Mouse (Mus musculus): ENCODE results near the gene Tmcc3.

Tmcc3 gene

DNA sequence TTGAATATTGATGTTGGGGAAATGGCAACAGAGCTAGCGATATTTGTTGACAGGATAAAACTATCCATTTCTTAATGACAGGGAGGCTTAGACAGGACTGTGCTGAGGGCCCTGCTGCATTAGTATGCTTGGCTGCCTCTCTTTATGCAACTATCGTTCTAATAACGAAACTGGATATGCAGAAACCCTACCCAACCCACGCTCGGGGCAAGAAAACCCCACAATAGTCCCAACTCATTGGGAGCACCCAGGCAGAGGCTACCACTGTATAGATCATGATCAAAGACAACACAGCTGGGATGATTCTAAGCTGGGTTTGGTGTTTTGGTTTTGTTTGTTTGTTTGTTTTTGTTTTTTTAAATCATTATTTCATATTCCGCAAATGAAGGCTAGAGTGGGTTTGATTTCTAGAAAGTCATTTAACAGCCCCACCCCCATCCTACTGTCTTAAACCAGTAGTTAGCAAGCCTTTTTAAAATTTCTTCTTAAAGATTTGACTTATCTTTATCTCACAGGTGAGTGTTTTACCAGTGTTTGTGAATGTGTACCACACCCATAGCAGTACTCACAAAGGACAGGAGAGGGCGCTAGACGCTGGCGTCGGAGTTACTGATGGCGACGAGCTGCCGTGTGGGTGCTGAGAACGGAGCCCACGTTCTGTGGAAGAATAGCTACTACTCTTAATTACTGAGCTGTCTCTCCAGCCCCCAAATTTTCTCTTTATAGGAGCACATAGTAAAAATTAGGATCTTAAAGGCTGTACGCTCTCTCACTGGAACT, 20.8 kb downstream of the Tmcc3 start:
- DNase-seq (ENCODE audit: low spot score): no peak

DNA sequence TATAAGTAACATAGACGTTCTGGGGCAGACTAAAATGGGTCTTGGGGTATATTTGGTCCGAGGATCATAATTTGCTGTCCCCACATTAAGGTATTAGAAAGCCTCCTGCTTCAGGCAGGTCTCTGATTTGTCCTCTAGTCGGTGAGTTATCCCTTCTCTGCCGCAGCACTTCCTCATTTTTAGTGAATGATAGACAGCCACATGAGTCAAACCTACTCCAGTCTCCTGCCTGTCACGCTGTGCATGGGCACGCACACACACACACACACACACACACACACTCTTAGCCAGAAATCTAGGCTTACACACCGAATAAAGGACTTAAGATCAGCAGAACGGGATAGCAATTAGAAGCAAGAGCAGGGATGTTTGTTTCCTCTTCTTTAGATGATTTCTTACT, 21.6 kb downstream of the Tmcc3 start:
- DNase-seq (ENCODE audit: low spot score): no peak

DNA sequence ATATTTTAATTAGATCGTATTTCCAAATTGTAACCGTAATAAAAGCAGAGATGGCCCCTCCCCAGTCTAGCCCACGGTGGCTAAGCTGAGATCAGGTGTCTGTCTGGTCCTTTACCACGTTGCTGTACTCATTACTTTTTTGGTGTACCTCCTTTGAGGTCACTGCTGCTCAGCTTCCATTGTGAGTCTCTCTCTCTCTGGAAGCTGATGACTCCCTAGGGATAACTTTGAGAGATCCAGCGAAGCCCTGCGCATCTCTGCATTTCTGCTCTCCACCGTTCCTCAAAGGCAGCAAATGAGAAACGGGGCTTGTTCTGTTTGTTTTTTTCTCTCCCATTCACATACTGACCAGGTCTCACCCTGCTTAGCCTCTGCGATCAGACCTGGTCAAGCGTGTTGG, 23.3 kb downstream of the Tmcc3 start:
- no peak for DNase-seq (ENCODE audit: low spot score)

DNA sequence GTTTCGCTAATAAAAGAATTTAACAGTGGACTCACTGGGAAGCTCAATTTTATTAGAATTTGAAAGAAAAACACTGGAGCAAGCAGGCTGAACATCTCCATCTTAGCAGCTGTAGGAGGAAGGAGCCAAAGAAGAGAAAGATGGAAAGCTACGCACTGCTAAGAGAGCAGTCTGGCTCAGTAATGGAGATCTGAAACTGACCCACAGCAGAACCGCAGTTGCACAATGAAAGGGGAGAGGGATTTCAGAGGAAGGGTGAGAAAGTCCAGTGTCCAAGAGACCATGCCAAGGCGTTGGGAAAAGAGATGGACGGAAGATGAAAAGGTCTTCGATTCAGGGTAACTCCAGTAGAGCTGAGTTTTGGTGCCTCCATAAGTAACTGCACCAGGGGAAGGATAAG, 24.3 kb downstream of the Tmcc3 start:
- DNase-seq (ENCODE audit: low spot score): no peak

DNA sequence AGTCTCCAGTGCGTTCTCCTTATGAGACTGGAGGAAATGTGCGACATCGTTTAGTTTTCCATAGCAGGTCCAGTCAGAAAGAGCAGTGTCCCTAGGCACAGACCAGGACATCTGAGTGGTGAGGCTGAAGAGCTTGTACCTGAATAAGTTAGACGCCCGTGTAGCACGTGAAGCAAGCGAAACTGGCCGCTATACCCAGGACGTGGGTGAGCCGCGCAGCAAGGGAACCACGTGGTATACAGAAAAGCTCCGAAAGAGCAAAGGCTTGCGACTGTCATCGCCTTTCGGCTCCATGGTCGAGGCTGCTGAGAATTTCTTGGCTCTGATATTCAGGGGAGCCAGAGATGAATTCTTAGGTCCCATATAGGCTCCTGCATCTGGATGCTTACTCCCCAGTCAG, 29.8 kb downstream of the Tmcc3 start:
- no peak for DNase-seq (ENCODE audit: low spot score)

DNA sequence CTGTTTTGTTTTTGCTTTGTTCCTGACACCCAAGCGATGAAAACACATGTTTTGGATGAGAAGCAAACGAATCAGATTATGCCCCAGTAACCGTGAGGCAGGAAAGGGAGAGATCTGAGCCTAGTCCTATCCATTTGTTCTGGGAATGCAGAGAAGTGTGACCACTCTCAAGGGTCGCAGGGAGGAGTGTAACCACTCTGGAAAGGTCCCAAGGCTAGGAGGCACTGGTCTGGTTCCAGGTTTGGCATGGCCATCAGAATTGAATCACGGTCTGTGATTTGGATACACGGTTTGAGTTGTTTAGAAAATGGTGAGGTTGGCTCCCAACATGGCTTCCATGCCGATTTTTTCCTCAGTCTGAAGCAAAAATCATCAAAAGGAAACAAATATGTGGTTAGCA, 30.5 kb downstream of the Tmcc3 start:
- no peak for DNase-seq (ENCODE audit: low spot score)

DNA sequence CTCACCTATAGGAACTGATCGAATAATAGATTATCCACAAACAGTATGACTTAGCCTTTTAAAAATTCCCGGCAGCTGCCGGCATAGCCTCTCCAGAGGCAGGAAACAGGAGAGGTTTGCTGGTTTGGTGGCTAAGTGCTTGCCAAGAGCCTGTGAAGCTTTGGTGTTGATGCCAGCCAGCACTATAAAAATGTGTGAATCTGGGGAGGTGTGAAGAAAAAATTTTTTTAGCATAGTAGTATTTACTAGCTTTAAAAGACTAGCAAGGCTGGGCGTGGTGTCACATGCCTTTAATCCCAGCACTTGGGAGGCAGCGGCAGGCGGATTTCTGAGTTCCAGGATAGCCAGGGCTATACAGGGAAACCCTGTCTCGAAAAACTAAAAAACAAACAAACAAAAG, 31.8 kb downstream of the Tmcc3 start:
- DNase-seq (ENCODE audit: low spot score): no peak

DNA sequence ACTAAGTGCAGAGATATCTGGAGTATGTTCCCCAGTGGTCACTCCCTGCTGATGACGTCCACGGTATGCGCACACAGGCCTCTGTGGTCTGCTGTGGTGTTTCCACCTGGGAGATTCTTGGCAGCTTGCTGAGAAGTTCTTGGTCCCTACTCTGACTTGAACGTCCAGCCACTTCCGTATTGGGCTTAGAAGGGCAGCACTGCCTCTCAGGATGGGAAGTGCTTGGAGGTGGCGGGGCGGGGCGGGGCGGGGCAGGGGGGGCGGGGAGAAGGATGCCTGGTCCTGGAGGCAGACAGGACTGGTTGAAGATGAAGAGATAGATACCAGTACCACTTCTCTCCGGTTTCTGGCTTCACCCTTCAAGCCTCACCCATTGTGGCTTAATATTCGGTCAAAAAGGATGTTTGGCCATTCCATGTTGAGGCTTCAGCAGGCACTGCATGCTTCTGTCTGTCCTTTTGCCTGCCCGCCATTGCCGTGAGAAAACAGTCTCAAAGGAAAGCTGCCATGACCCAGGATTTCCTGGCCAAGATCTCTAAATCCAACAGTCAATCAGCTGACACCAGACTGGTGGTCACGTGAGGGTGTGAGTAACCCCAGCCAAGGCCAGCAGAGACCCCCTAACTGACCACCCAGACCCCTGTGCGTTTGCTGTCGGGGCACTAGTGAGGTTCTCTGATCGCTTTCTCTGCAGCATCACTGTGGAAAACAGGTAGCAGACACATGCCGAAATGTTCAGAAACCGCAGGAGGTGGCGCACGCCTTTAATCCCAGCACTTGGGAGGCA, 33.1 kb downstream of the Tmcc3 start:
- DNase-seq (ENCODE audit: low spot score): no peak

DNA sequence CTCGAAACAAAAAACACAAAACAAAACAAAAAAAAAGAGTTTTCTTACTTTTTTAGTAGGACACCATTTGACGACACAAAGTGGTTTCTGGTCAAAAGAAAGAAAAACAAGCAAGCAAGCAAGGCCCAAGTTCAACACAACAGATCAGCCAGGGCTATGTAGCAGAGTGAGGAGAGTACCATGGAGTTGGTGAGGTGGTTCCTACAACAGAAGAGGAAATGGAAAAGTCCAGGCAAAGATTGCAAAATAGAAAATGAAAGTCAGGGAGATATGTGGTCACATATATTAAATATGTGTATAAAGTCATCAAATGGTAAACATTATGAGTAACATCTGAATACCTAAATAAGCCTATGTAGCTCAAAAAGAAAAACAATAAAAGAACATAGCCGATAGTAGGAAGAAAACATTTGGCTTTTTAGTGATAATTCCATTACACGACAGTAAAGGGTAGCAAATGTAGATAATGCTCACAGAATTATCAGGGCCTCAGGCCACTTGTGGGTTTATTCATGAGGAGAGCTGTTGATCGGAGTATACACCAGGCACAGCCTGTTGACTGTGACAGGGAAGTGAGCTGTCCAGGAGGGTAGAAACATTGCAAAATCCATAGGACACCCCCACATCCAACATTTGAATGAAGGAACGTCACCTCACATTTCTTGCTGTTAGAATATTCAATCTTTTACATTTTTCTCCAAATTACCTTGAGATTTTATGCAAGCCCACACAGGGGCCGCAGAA, 33.9 kb downstream of the Tmcc3 start:
- no peak for DNase-seq (ENCODE audit: low spot score)

DNA sequence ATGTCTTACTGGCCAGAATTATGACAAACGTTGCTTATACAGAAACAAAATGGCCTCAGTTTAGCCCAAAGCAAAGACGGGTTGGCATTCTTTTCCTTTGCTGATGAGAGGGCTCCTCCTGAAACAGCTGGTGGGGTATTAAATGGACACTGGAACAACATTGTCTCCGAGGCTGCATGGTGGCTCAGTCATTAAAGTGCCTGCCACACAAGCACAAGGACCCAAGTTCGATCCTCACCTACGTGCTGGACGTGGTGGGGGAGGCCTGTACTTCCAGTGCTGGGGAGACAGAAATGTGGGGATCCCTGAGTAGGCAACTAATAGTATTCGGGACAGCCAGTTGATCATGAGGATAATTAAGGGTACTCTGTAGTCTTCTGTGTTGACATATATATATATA, 34.8 kb downstream of the Tmcc3 start:
- DNase-seq (ENCODE audit: low spot score): no peak

DNA sequence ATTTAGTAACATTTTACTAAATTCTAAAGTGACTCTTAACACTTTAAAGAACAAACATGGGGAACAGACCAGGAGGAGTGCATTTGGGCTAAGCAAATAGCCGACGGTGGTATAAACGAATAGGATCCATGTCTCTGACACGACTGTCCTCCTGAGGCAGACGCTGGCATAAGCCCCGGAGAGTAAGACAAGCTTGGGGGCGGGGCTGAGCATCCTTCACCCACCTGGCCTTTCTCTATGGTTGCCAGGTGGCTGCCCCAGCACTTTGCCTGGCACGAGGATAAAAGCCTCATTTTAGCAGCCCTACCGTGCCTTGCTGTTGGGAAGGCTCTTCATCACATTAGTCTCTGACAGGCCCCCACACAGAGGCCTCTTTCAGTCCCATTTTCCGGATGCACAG, 35.5 kb downstream of the Tmcc3 start:
- DNase-seq (ENCODE audit: low spot score): no peak

DNA sequence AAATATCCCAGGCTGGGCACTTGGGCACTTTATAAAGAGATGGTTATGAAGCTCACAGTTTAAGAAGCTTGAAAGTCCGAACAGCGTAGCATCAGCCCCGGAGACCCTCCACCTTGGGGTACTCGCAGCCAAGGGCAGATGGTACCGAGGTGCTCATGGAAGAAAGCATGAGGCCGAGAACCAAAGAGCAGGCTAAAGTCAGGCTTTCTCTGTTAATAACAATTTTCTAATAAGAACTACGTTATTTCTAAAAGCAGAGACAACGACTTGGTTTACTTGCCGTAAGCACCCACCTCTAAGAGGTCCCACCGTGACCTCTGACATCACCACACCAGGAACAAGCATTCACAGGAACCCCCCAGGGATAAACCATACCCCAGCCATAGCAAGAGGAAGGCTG, 36.2 kb downstream of the Tmcc3 start:
- no peak for DNase-seq (ENCODE audit: low spot score)

DNA sequence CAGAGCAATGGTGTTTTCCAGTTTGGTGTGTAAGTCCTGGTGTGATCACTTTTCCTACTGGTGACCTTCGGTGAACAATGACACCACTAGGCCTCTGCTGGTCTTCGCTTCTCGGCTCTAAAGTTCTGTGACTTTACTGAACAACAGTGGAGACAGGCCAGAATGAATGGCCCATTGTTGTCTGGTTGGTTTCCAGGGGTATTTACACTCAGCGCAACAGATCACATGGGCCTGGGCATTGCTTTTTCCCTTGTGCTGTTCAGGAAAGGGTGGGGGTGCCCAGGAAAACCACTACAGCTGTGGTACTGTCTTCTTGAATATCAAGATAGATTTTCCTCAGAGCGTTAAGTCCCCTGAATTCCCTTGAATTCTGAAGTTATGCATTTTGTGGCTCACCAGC, 38.5 kb downstream of the Tmcc3 start:
- no peak for DNase-seq (ENCODE audit: low spot score)

DNA sequence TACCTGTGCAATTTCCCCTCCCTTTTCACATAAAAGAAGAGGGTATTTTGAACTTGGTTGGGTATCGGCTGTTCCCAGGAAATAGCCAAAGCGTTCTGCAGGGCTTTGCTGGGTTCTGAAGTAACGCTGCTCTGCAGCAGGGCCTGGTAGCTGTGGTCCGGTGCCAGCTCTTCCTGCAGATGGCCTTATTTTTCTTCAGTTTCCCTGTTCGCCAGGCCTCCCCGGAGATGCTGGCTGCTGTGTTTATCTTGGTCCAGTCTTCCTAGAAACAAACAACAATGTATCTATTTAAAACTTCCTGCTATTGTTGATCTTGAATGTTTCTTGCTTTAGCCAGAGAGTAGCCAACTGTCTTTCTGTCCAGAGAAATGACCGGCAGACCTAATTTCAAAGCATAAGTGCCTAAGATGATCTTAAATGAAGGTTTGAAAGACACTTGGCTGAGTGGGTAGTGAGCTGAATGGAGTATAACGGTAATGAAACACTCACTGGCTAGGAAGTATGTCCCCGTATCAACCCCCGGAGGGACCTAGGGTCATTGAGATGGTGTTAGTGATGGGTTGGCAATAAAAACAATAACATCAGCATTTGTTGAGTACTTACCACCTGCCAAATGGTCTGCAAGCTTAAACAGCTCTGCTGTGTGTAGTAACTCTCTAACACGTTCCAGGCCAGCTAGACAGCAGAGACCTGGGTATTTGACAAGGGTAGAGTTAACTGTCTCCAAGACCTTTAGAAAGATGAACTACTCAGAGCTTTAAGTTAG, 39.3 kb downstream of the Tmcc3 start:
- DNase-seq (ENCODE audit: low spot score): no peak

DNA sequence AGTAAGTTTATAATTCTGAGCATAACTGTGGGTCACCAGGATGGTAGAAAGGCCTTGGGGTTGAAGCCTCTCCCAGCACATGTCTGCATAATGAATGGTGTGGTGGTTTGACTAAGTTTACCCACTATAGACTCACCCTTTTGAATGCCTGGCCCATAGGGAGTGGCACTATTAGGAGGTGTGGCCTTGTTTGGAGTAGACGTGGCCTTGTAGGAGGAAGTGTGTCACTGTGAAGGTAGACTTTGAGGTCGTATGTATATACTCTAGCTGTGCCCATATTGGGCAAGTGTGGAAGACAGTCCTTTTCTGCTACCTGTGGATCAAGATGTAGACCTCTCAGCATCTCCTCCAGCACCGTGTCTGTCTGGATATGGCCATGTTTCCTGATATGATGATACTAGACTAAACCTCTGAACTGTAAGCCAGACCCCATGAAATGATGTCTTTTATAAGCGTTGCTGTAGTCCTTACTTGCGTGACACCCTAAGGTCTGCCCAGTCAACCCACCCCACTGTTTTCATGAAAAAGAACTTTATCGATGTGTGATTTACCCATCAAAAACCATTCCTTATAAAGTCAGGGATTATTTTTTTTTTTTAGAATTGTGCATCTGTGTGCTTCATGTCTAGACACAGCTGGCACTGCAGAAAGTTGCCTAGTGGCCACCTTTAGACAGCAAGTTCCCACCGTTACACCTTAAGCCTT, 40.6 kb downstream of the Tmcc3 start:
- DNase-seq (ENCODE audit: low spot score): no peak

DNA sequence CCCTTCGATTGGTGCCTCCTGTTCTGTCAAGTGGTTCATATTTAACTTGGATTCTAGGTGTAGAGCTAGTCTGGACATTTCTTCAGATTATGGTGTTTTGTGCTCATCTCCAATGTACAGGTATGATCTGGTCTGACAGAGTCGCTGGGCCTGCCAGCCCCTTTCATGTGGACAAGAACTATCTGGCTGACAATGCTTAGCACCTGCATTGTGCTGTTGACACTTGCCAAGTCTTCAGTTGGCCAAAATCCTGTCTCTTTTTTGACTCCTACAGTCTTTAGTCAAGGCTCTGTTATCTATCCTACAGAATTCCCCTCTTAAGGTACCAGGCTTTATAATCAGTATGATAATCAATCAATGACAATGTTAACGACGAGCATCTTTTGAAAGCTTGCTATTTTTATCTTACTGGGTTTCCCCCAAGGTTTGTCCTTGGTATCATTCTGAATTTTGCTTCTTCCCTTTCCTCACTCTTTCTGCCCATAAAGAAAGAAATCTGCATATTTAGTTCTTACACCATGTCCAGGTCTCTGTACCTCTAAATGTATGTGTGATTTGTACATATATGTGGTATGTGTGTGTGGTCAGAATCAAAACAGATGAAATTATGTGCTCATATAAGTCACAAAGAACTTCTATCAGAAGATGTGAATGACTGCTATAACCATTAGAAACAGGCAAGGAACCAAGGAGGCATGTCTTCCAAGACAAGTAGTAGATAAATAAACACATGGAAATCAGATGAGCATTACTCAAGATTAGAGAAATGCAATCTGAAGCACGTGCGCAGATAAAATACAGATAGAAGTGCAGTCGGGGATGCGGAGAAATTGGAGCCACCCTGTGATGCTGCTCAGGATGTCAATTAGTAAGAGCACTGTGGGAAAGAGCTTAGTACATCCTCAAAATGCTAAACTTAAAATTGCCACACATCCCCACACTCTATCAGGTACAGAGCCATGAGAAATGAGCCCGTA, 41.4 kb downstream of the Tmcc3 start:
- no peak for DNase-seq (ENCODE audit: low spot score)

DNA sequence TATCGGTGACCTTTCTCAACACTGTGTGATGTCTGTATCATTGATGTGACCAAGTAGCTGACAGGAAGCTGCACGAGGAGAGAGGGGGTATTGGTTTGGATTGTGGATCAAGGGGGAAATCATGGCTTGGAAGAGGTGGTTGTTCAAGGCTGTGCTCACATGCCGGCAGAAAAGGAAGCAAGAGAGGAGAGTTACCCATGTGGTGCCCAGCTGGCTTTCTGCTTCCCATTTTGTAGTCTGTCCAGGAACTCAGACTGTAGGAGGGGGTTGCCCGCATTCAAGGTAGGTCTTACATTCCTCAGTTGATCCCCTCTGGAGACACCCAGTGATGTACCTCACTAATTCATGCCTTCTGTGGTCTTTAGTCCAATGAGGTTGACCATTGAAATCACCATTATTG, 42.3 kb downstream of the Tmcc3 start:
- DNase-seq (ENCODE audit: low spot score): no peak

DNA sequence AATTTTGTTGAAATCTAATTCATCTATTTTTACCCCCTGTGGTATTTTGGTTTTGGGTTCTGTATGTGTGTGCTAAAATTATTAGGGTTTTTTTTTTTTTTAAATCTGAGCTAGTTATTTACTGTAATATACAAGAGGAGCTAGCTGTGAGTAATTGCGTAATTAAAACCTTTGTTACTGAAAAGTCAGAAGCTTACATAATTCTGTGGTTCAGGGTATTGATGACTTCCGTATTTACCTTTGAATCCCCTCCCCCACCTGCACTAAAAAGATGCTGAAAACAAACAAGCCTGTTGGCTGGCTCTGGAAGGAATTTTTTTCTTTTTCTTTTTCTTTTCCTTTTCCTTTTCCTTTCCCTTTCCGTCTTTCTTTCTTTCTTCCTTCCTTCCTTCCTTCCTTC, 42.7 kb downstream of the Tmcc3 start:
- no peak for DNase-seq (ENCODE audit: low spot score)

DNA sequence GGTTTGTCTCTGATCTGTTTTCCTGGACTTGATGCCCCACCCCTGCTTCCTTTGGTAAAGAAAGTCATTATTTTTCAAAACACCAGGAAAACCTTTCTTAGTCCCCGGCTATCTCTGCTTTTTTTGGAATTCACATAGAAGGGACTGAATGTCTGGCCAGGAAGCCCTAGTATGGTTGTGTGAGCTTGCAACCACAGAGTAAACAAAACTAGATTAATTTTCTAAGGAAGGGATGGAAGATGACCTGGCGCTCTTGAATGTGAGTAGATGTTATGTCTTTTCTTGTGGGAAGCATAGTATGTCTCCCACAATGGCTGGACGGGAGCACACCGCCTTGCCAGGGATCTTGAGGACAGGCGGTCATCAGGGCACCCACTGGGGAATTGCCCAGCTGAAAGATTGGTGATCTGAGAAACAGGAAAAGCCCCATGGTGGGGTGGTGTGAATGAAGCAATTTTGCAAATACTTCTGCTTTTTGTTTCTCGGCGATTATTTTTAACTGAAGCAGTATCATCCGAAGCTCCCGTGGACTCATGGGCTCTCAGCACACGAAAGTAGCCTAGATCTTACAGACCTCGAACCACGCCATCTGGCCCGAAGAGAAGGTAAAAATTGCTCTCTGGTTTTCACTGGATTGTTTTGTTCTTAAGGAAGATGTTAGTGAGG, 44.9 kb downstream of the Tmcc3 start:
- peak; percentile 38 for DNase-seq (ENCODE audit: low spot score)

DNA sequence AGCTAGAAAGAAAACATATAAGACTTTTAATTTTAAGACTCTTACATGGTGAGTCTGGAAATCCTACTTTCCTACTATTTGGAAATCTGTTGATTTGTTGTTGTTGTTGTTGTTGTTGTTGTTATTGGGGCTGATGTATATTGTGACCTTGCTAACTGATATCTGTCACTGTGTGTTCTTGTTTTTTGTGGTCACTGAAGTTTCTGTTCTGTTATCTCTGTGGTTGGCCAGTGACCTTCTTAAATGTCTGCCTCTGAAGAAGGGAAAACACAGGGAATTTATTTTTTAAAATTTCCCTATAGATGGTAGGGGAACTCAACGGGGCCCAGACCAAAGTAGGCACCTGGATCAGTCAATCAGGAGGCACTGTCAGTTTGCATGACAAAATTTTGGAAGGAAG, 48.9 kb downstream of the Tmcc3 start:
- DNase-seq (ENCODE audit: low spot score): no peak
